Mouse (Mus musculus) thymus, adult 2 months (tissue): ENCODE data around the gene Dtnbp1.

Experiments
- CTCF ChIP-seq: fragments of 200-500 bp; IDR thresholded peaks from 2 replicates; pipeline ENCODE4 v1.5.1; 2012; ENCODE audit warnings: mild to moderate bottlenecking, control low read depth, low read length, moderate library complexity, borderline replicate concordance; ENCODE audit not compliant: control insufficient read depth, poor library complexity, insufficient read depth; ENCODE audit errors: extremely low read depth
- POLR2A ChIP-seq: fragments of 200-500 bp; IDR thresholded peaks from 2 replicates; pipeline ENCODE4 v1.6.1; 2012; ENCODE audit warnings: mild to moderate bottlenecking, low read length, control low read depth, moderate library complexity; ENCODE audit not compliant: control insufficient read depth, poor library complexity, insufficient read depth; ENCODE audit errors: extremely low read depth

DNA sequence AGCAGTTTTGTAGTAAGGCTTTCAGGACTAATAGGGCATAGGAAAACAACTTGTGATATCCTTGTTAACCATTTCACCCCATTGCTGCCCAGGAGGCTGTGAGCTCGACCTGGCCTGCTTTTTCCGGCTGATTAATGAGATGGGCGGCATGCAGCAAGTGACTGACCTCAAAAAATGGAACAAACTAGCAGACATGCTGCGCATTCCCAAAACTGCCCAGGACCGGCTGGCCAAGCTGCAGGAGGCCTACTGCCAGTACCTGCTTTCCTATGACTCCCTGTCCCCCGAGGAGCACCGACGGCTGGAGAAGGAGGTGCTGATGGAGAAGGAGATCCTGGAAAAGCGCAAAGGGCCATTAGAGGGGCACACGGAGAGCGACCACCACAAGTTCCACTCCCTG is 95.8 kb downstream of the Dtnbp1 start:
- TF ChIP-seq CTCF (no peak), POLR2A (no peak)
